Mouse (Mus musculus) bone marrow macrophage, adult 2 months (primary cell): ENCODE data around the gene Abhd17b.

ENCODE experiments used
- CTCF ChIP-seq: IDR thresholded peaks from 2 replicates; pipeline ENCODE4 v1.5.1; 2012; ENCODE audit warnings: low read depth, mild to moderate bottlenecking, low read length, moderate library complexity
- POLR2A ChIP-seq: IDR thresholded peaks from 2 replicates; pipeline ENCODE4 v1.6.1; 2012; ENCODE audit warnings: mild to moderate bottlenecking, low read depth, low read length, borderline replicate concordance

DNA sequence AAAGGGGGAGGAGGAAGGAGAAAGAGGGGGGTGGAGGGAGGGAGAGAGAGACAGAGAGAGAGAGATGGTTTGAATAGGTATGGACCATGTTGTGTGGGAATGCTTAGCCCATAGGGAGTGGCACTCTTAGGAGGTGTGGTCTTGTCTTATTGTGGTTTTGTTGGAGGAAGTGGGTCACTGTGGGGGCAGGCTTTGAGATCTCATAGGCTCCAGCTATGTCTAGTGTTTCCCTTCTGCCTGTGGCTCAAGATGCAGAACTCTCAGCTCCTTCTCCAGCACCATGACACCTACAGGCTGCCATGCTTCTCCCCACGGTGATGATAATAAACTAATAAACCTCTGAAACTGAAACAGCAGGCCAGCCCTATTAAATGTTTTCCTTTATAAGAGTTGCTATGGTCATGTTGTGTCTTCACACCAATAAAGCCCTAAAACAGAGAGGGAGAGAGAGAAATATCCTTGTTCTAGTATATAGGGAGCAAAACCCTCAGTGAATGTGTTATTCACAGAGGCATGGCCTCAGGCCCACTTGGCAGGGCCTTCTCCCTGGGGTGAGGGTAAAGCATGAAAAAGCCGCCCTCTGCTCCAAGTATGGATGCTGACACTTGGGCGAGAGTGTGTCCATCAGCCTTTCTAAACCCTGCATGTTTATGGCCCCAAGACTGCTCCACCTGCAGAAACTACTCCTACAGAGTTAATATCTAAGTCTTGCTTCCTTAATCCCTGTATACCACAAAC is 29.4 kb upstream of the Abhd17b start:
- TF ChIP-seq POLR2A (no peak), CTCF (no peak)
